Mouse (Mus musculus) layer of hippocampus, postnatal 10 days (tissue): ENCODE results near the gene Oxsr1. TPM values are rescaled to one million over a fixed set of nuclear protein-coding genes. Genes with fewer than 3 reads are reported as not detected.
"Not testable (repeated sequence)": the region's sequence is repeated elsewhere in the genome, so short reads cannot be mapped to it uniquely, and the experiment has no call there.

ENCODE experiments used
- DNase-seq, 2 experiments: peaks; one replicate each; pipeline ENCODE4 v3.0.0; 2021; ENCODE audit warnings: low spot score in 2 of 2
- total RNA-seq, 2 experiments: library from RNA; stranded (reverse); gene quantifications; 2 replicates each; pipeline ENCODE4 v1.2.3; 2021

Oxsr1 gene
- total RNA-seq, 2 experiments from 2014 or later = 37.1 to 41.5 TPM

GRCm38 (mm10) chr9:119230829-119231228 lies 91.4 kb downstream of the Oxsr1 start:
- no peak for DNase-seq

- no peak for DNase-seq
These were observed 102.0 kb downstream of the Oxsr1 start for GRCm38 (mm10) chr9:119220249-119220648.

- no peak for DNase-seq
These were observed 102.6 kb downstream of the Oxsr1 start for GRCm38 (mm10) chr9:119219667-119220066.

GRCm38 (mm10) chr9:119215341-119215740 lies 106.9 kb downstream of the Oxsr1 start:
- not testable (repeated sequence) for DNase-seq

- DNase-seq = no peak
These were observed 107.6 kb downstream of the Oxsr1 start for GRCm38 (mm10) chr9:119214601-119215000.

GRCm38 (mm10) chr9:119212996-119213395 lies 109.2 kb downstream of the Oxsr1 start:
- DNase-seq = no peak

- no peak for DNase-seq
These were observed 113.2 kb downstream of the Oxsr1 start, which contains the start of gene Slc22a13 for GRCm38 (mm10) chr9:119208998-119209397. TSS of gene Slc22a13 (minus strand) at chr9:119209098.

- no peak for DNase-seq
These were observed 115.1 kb downstream of the Oxsr1 start for GRCm38 (mm10) chr9:119207113-119207512.

GRCm38 (mm10) chr9:119206666-119207065 lies 115.6 kb downstream of the Oxsr1 start:
- no peak for DNase-seq

GRCm38 (mm10) chr9:119205756-119206155 lies 116.5 kb downstream of the Oxsr1 start:
- no peak for DNase-seq

GRCm38 (mm10) chr9:119203617-119204016 lies 118.6 kb downstream of the Oxsr1 start:
- DNase-seq = no peak

- DNase-seq = no peak
These were observed 120.6 kb downstream of the Oxsr1 start for GRCm38 (mm10) chr9:119201653-119202052.

GRCm38 (mm10) chr9:119199151-119199861 lies 122.9 kb downstream of the Oxsr1 start:
- no peak for DNase-seq

GRCm38 (mm10) chr9:119192202-119192990 lies 129.8 kb downstream of the Oxsr1 start:
- DNase-seq = peak in 1 of 2 experiments; percentile 15

Other genes starting within 250 kb of the Oxsr1 start
- 10 to 100 TPM; 10.8 to 12.1 TPM for gene Plcd1, start 228.9 kb downstream of the Oxsr1 start, total RNA-seq
- gene Dlec1, start 219.9 kb downstream of the Oxsr1 start, total RNA-seq = 1 to 10 TPM; 1.8 to 2.7 TPM
- gene Acaa1b, start 165.3 kb downstream of the Oxsr1 start, total RNA-seq = 1 to 10 TPM; 2.1 to 2.5 TPM
- not detected for gene Gm47289, start 163.3 kb downstream of the Oxsr1 start, total RNA-seq
- gene Slc22a13, start 113.3 kb downstream of the Oxsr1 start, total RNA-seq = not detected
- 10 to 100 TPM; 66.2 to 79.4 TPM for gene Acaa1a, start 17.2 kb upstream of the Oxsr1 start, total RNA-seq
- gene Myd88, start 19.0 kb upstream of the Oxsr1 start, total RNA-seq = 1 to 10 TPM; 5.2 to 5.9 TPM
- 1 to 10 TPM; 4.4 to 4.8 TPM for gene Xylb, start 35.0 kb upstream of the Oxsr1 start, total RNA-seq
- gene Slc22a14, start 43.1 kb upstream of the Oxsr1 start, total RNA-seq = not detected
- gene Acvr2b, start 79.7 kb upstream of the Oxsr1 start, total RNA-seq = 10 to 100 TPM; 10.2 to 12.6 TPM
- gene Exog, start 122.5 kb upstream of the Oxsr1 start, total RNA-seq = 10 to 100 TPM; 22.7 to 26.5 TPM